10 mouse cellular contexts compared by ENCODE assay signal in genomic region chr10:61424500-61424899, GRCm38 (mm10). TPM values are rescaled to one million over a fixed set of nuclear protein-coding genes. Genes with fewer than 3 reads are reported as not detected.
DNase-seq lines count a peak whose midpoint lies in the region; ATAC-seq and TF ChIP-seq lines count a peak whose summit lies in the region.
"Had no signal": no experiment of that assay in that cellular context is flagged by ENCODE, and none has a peak within 500 bp of the region (broad histone marks: within the 10 kb centered on the region; RNA-seq: fewer than 3 reads in every experiment).

No protein-coding gene starts in this region.

- no peak overlapping the region for H3K9ac ChIP-seq in midbrain, embryonic 14.5 days (replicated peaks; ENCODE audit: low read length)

- 46% methylated on average over 7 of the region's 7 CpGs for WGBS in forebrain, embryonic 10.5 days
- 23% methylated on average over 7 of the region's 7 CpGs for WGBS in midbrain, embryonic 14.5 days
- WGBS in thymus, adult 2 months, result 11% methylated on average over 7 of the region's 7 CpGs

- no peak for TF ChIP-seq CTCF in thymus, adult 2 months (IDR thresholded peaks at IDR 0.05; ENCODE audit: borderline replicate concordance, control insufficient read depth, extremely low read depth, insufficient read depth, low read length, poor library complexity)

- no peak overlapping the region for H3K4me3 ChIP-seq in forebrain, embryonic 10.5 days
- no peak overlapping the region for H3K4me3 ChIP-seq in midbrain, embryonic 14.5 days (replicated peaks; ENCODE audit: low read depth, low read length)
- no peak overlapping the region for H3K4me3 ChIP-seq in thymus, adult 2 months (ENCODE audit: control insufficient read depth, insufficient read depth, low read length)

- H3K4me2 ChIP-seq in midbrain, embryonic 14.5 days (ENCODE audit: low read length), result no peak overlapping the region

- 0 out of 2 replicates have a peak overlapping the region, but pooled peaks have one; percentile 0 for H3K27ac ChIP-seq in forebrain, embryonic 10.5 days
- H3K27ac ChIP-seq in midbrain, embryonic 14.5 days (replicated peaks; ENCODE audit: low read depth, low read length), result no peak overlapping the region
- H3K27ac ChIP-seq in thymus, adult 2 months (ENCODE audit: control insufficient read depth, insufficient read depth, low read length), result no peak overlapping the region

- peaks cover 23% of the 10 kb centered on the region for H3K27me3 ChIP-seq in forebrain, embryonic 10.5 days (ENCODE audit: poor library complexity, severe bottlenecking)
- H3K27me3 ChIP-seq in midbrain, embryonic 14.5 days (ENCODE audit: control insufficient read depth, insufficient read depth, low read length), result peaks cover 8% of the 10 kb centered on the region
- no peaks in the 10 kb centered on the region; the same call in 1 of the 2 replicates for H3K27me3 ChIP-seq in thymus, adult 2 months (ENCODE audit: control insufficient read depth, insufficient read depth, low read length)

- no peaks in the 10 kb centered on the region for H3K9me3 ChIP-seq in forebrain, embryonic 10.5 days
- H3K9me3 ChIP-seq in midbrain, embryonic 14.5 days (ENCODE audit: control insufficient read depth, low read length), result no peaks in the 10 kb centered on the region

- peaks cover 35% of the 10 kb centered on the region for H3K4me1 ChIP-seq in forebrain, embryonic 10.5 days
- H3K4me1 ChIP-seq in midbrain, embryonic 14.5 days (ENCODE audit: control insufficient read depth, insufficient read depth, low read length), result no peaks in the 10 kb centered on the region; the same call in 1 of the 2 replicates
- no peaks in the 10 kb centered on the region for H3K4me1 ChIP-seq in thymus, adult 2 months (replicated peaks; ENCODE audit: control insufficient read depth, insufficient read depth, low read length)

- DNase-seq in kidney, postnatal 4 days, result peak; percentile 33 to 58
- DNase-seq in kidney, postnatal 36 days, result no peak
- DNase-seq in R1 (ENCODE audit: low read depth, low spot score), result peak; percentile 81
- no peak for DNase-seq in forebrain, embryonic 10.5 days (ENCODE audit: extremely low spot score, low spot score)
- DNase-seq in midbrain, embryonic 14.5 days, result peak; percentile 64
- DNase-seq in thymus, adult 2 months, result no peak
- DNase-seq: cerebellum, postnatal 14 days had no signal

- ATAC-seq in midbrain, embryonic 14.5 days (ENCODE audit: low FRiP score, low TSS enrichment), result 0 out of 2 replicates have a peak, but pooled peaks have one; percentile 36
- no peak for ATAC-seq in megakaryocyte-erythroid progenitor cell, adult 5-6 weeks (replicated peaks; ENCODE audit: low FRiP score, low TSS enrichment, poor library complexity, severe bottlenecking)
- ATAC-seq: activated CD4-positive, CD25-positive, alpha-beta regulatory T cell, adult 4 months had no signal

- H3K36me3 ChIP-seq in forebrain, embryonic 10.5 days (replicated peaks), result peaks cover 10% of the 10 kb centered on the region
- peaks cover 2% of the 10 kb centered on the region for H3K36me3 ChIP-seq in midbrain, embryonic 14.5 days (ENCODE audit: control insufficient read depth, insufficient read depth, low read length)
- H3K36me3 ChIP-seq in thymus, adult 2 months (ENCODE audit: control insufficient read depth, insufficient read depth, low read length), result no peaks in the 10 kb centered on the region

- no peak for TF ChIP-seq POLR2A in thymus, adult 2 months (IDR thresholded peaks at IDR 0.05; ENCODE audit: control insufficient read depth, extremely low read depth, insufficient read depth, low read length, poor library complexity)

RNA-seq across cellular contexts. Expression of gene Nodal, which starts 6.7 kb away (rescaled TPM):
- polyA plus RNA-seq in forebrain, embryonic 10.5 days (2016; fragmentation: Nextera tagmentation; extraction: Ambion mirVana), result 0.42 and 0.50 TPM in 2 replicates
- not detected in 2 replicates for polyA plus RNA-seq in midbrain, embryonic 14.5 days (2014; fragmentation: Nextera tagmentation; extraction: Ambion mirVana)
- 0.05 and 0.17 TPM in 2 replicates for polyA plus RNA-seq in thymus, adult 2 months (2012; rRNA removed)
- total RNA-seq in megakaryocyte-erythroid progenitor cell, adult 5-6 weeks (2014; fragmentation: Nextera tagmentation), result not detected in 2 replicates
- not detected in 2 replicates for total RNA-seq in megakaryocyte-erythroid progenitor cell, adult 5-6 weeks (2017)
- polyA plus RNA-seq: activated CD4-positive, CD25-positive, alpha-beta regulatory T cell, adult 4 months; limb, embryonic 11.5 days had no signal

RNA-seq across cellular contexts. Expression of gene Eif4ebp2, which starts 28.0 kb away (rescaled TPM):
- polyA plus RNA-seq in forebrain, embryonic 10.5 days (2016; fragmentation: Nextera tagmentation; extraction: Ambion mirVana), result 98.9 and 104 TPM in 2 replicates
- 46.8 and 53.7 TPM in 2 replicates for polyA plus RNA-seq in midbrain, embryonic 14.5 days (2014; fragmentation: Nextera tagmentation; extraction: Ambion mirVana)
- 277 and 313 TPM in 2 replicates for polyA plus RNA-seq in thymus, adult 2 months (2012; rRNA removed)
- total RNA-seq in megakaryocyte-erythroid progenitor cell, adult 5-6 weeks (2014; fragmentation: Nextera tagmentation), result 170 and 205 TPM in 2 replicates
- total RNA-seq in megakaryocyte-erythroid progenitor cell, adult 5-6 weeks (2017), result 11.5 and 16.3 TPM in 2 replicates

RNA-seq across cellular contexts. Expression of gene Pald1, which starts 41.2 kb away (rescaled TPM):
- 36.0 and 36.2 TPM in 2 replicates for polyA plus RNA-seq in forebrain, embryonic 10.5 days (2016; fragmentation: Nextera tagmentation; extraction: Ambion mirVana)
- 16.5 and 18.7 TPM in 2 replicates for polyA plus RNA-seq in midbrain, embryonic 14.5 days (2014; fragmentation: Nextera tagmentation; extraction: Ambion mirVana)
- 5.7 and 6.8 TPM in 2 replicates for polyA plus RNA-seq in thymus, adult 2 months (2012; rRNA removed)
- not detected in 2 replicates for total RNA-seq in megakaryocyte-erythroid progenitor cell, adult 5-6 weeks (2014; fragmentation: Nextera tagmentation)
- not detected in 2 replicates for total RNA-seq in megakaryocyte-erythroid progenitor cell, adult 5-6 weeks (2017)
- polyA plus RNA-seq: activated CD4-positive, CD25-positive, alpha-beta regulatory T cell, adult 4 months had no signal

RNA-seq across cellular contexts. Expression of gene Lrrc20, which starts 51.1 kb away (rescaled TPM):
- 9.7 and 9.9 TPM in 2 replicates for polyA plus RNA-seq in forebrain, embryonic 10.5 days (2016; fragmentation: Nextera tagmentation; extraction: Ambion mirVana)
- 15.0 and 17.6 TPM in 2 replicates for polyA plus RNA-seq in midbrain, embryonic 14.5 days (2014; fragmentation: Nextera tagmentation; extraction: Ambion mirVana)
- polyA plus RNA-seq in thymus, adult 2 months (2012; rRNA removed), result 9.8 and 10.9 TPM in 2 replicates
- 14.3 and 19.5 TPM in 2 replicates for total RNA-seq in megakaryocyte-erythroid progenitor cell, adult 5-6 weeks (2014; fragmentation: Nextera tagmentation)
- total RNA-seq in megakaryocyte-erythroid progenitor cell, adult 5-6 weeks (2017), result 8.0 and 10.9 TPM in 2 replicates

Comparison
In these comparisons a context has a peak if more than half of its experiments do, and no peak if none do; other contexts are left out.
1. DNase-seq: peak in kidney, postnatal 4 days (2 of 2), R1 (single experiment) and midbrain, embryonic 14.5 days (single experiment); none in kidney, postnatal 36 days (0 of 2), forebrain, embryonic 10.5 days (single experiment) and thymus, adult 2 months (single experiment).